Mouse (Mus musculus): Measurements from ENCODE around the gene Slc6a19. TPM values are rescaled to one million over a fixed set of nuclear protein-coding genes. Genes with fewer than 3 reads are reported as not detected.
"Not testable (repeated sequence)": the region's sequence is repeated elsewhere in the genome, so short reads cannot be mapped to it uniquely, and the experiment has no call there.

Gene Slc6a19
- polyA plus RNA-seq, 1 experiment, result not detected

GRCm38 (mm10) chr13:73718225-73718624 lies 13.6 kb upstream of the Slc6a19 start:
- Histone ChIP-seq H3K4me1 (ENCODE audit: control insufficient read depth, insufficient read depth, low read length) (no peaks in the 10 kb centered on the region), H3K4me3 (ENCODE audit: insufficient read depth, low read length) (no peak overlapping the region), H3K27ac (ENCODE audit: insufficient read depth, low read depth, low read length) (no peak overlapping the region)
- TF ChIP-seq POLR2A (IDR thresholded peaks at IDR 0.05; ENCODE audit: borderline replicate concordance, low read depth, low read length) (no peak), CTCF (IDR thresholded peaks at IDR 0.05; ENCODE audit: low read depth, low read length) (no peak)

DNA sequence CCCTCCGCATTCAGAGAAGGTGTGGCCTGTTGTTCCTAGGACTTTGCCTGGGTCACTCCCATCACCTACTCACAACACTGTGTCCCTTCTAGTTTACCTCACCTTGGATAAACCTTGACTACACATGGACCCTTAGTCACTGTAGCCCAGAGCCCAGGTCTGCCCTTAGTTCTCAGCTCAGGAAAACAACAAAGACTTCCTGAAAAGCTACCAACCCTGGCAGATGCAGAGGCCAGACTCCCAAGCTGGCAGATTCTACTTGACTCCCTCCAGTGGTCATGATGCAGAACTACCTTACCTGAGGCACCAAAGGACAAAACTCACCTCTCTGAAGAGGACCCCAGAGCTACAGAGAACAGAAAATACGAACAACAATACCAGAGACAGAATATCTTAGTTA lies 9.4 kb upstream of the Slc6a19 start:
- TF ChIP-seq CTCF (IDR thresholded peaks at IDR 0.05; ENCODE audit: low read depth, low read length), result no peak
- TF ChIP-seq POLR2A (IDR thresholded peaks at IDR 0.05; ENCODE audit: borderline replicate concordance, low read depth, low read length), result no peak
- H3K27ac ChIP-seq (ENCODE audit: insufficient read depth, low read depth, low read length), result no peak overlapping the region

DNA sequence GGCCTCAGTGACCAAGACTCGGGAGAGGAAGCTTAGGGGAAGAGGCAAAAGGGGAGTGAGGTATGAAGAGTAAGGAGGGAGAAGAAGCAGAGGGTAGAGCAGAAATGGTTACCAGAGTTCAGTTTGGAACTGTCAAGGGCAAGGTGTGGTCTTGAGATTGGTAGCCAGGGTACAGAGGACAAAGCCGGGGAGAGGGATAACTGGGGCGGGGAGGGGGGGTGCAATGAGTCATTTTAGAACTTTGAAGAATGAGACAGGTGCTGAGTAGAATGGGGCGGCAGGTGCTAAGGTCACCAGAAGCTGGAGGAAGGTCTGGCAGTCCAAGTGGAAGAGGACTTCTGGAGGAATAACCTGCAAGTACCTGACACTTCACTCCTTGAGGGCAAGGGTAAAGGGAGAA lies 8.5 kb upstream of the Slc6a19 start:
- no peak for TF ChIP-seq POLR2A (IDR thresholded peaks at IDR 0.05; ENCODE audit: borderline replicate concordance, low read depth, low read length)
- TF ChIP-seq CTCF (IDR thresholded peaks at IDR 0.05; ENCODE audit: low read depth, low read length), result no peak
- no peaks in the 10 kb centered on the region for H3K4me1 ChIP-seq (ENCODE audit: control insufficient read depth, insufficient read depth, low read length)
- H3K4me3 ChIP-seq (ENCODE audit: insufficient read depth, low read length), result no peak overlapping the region
- H3K27ac ChIP-seq (ENCODE audit: insufficient read depth, low read depth, low read length), result no peak overlapping the region

More for the DNA sequence above, 9.4 kb upstream of the Slc6a19 start:
- Histone ChIP-seq H3K4me3 (ENCODE audit: insufficient read depth, low read length) (no peak overlapping the region), H3K4me1 (ENCODE audit: control insufficient read depth, insufficient read depth, low read length) (no peaks in the 10 kb centered on the region)

GRCm38 (mm10) chr13:73712228-73712627 lies 7.6 kb upstream of the Slc6a19 start:
- no peak overlapping the region for H3K4me3 ChIP-seq (ENCODE audit: insufficient read depth, low read length)
- H3K27ac ChIP-seq (ENCODE audit: insufficient read depth, low read depth, low read length), result no peak overlapping the region
- TF ChIP-seq CTCF (IDR thresholded peaks at IDR 0.05; ENCODE audit: low read depth, low read length) (no peak), POLR2A (IDR thresholded peaks at IDR 0.05; ENCODE audit: borderline replicate concordance, low read depth, low read length) (no peak)
- H3K4me1 ChIP-seq (ENCODE audit: control insufficient read depth, insufficient read depth, low read length), result no peaks in the 10 kb centered on the region

- TF ChIP-seq POLR2A (IDR thresholded peaks at IDR 0.05; ENCODE audit: borderline replicate concordance, low read depth, low read length) (no peak), CTCF (IDR thresholded peaks at IDR 0.05; ENCODE audit: low read depth, low read length) (no peak)
- Histone ChIP-seq H3K4me3 (ENCODE audit: insufficient read depth, low read length) (no peak overlapping the region), H3K27ac (ENCODE audit: insufficient read depth, low read depth, low read length) (no peak overlapping the region), H3K4me1 (ENCODE audit: control insufficient read depth, insufficient read depth, low read length) (no peaks in the 10 kb centered on the region)
These were observed 7.1 kb upstream of the Slc6a19 start for GRCm38 (mm10) chr13:73711803-73712202.

DNA sequence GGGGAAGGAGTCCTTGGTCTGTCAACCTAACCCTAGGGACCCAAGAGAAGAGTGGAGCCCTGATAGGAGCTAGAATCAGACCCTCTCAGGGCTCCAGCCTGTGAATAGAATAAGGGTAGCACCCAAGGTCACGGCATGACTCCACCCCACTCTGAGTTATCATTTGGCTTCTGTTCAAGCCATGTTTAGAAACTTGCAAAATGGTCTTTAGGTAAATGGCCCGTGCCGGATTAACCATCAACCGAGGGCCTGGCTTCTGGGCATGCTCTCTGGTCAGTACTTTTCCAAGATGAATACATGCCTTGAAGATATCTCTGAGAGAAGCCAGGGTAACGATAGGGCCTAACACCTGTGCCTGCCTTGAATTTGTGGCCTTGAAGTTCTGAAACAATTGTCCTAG lies 6.6 kb upstream of the Slc6a19 start:
- H3K27ac ChIP-seq (ENCODE audit: insufficient read depth, low read depth, low read length), result no peak overlapping the region
- H3K4me1 ChIP-seq (ENCODE audit: control insufficient read depth, insufficient read depth, low read length), result no peaks in the 10 kb centered on the region
- H3K4me3 ChIP-seq (ENCODE audit: insufficient read depth, low read length), result no peak overlapping the region
- TF ChIP-seq CTCF (IDR thresholded peaks at IDR 0.05; ENCODE audit: low read depth, low read length) (no peak), POLR2A (IDR thresholded peaks at IDR 0.05; ENCODE audit: borderline replicate concordance, low read depth, low read length) (no peak)

DNA sequence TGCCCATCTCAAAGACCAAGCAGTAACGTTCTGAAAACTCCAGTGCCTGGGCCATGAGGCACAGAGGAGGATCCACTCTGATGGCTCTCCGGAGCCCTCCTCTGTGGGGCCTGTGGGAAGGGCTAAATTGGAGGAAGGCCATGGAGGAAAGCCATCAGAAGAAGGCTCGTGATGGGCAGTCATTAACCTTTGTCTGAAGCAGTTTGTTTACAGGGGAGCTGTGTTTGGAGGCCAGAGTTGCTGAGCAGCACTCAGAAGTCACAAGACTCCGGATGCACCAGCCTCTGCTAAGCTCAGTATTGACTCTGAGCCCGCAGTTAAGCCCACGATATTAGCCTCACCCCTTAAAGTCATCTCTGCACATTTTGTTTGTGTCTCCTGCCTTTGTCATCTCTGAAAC lies 4.8 kb upstream of the Slc6a19 start:
- Histone ChIP-seq H3K4me1 (ENCODE audit: control insufficient read depth, insufficient read depth, low read length) (no peaks in the 10 kb centered on the region), H3K4me3 (ENCODE audit: insufficient read depth, low read length) (no peak overlapping the region), H3K27ac (ENCODE audit: insufficient read depth, low read depth, low read length) (no peak overlapping the region)
- TF ChIP-seq POLR2A (IDR thresholded peaks at IDR 0.05; ENCODE audit: borderline replicate concordance, low read depth, low read length), result no peak
- TF ChIP-seq CTCF (IDR thresholded peaks at IDR 0.05; ENCODE audit: low read depth, low read length), result no peak

DNA sequence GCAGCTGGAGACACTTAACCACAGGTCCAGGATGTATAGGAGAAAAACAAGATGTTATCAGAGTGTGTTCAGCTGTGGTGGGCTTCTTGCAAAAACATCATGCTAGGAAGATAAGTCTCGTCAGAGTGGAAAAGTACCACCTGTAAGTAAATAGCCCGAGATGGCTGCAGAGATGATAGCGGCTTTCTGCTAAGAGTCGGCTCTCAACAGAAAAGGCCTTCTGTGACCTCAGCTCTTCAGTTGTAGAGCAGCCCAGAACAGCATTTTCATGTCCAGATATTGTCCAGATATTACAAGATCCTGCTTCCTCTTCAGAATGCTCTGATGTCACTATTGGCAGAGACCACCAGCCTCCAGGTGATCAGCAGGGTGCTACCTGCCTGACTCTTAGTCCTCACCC lies 1.2 kb downstream of the Slc6a19 start:
- H3K4me3 ChIP-seq (ENCODE audit: insufficient read depth, low read length); H3K27ac ChIP-seq (ENCODE audit: insufficient read depth, low read depth, low read length); H3K4me1 ChIP-seq (ENCODE audit: control insufficient read depth, insufficient read depth, low read length): not testable (repeated sequence)

DNA sequence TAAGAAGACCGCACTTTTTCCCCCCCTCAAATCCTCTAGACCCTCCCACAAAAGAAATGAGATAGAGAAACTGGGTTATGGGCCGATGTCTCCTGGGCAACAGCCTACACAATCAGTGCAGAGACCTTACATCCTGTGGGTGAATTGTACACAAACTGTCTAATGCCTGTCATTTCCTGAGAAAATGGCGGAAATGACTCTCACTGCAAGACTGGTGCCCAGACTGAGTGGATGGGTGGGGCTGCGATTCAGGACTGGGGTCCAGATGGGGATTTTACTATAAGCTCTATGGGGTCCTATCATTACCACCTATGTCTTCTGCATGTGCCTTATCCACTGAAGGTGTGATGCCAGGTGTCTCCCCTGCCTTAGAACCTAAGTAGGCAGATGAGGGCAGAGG lies 1.9 kb downstream of the Slc6a19 start:
- Histone ChIP-seq H3K4me1 (ENCODE audit: control insufficient read depth, insufficient read depth, low read length) (no peaks in the 10 kb centered on the region), H3K27ac (ENCODE audit: insufficient read depth, low read depth, low read length) (no peak overlapping the region), H3K4me3 (ENCODE audit: insufficient read depth, low read length) (no peak overlapping the region)
- TF ChIP-seq POLR2A (IDR thresholded peaks at IDR 0.05; ENCODE audit: borderline replicate concordance, low read depth, low read length), result no peak
- no peak for TF ChIP-seq CTCF (IDR thresholded peaks at IDR 0.05; ENCODE audit: low read depth, low read length)

GRCm38 (mm10) chr13:73701161-73701883 lies 3.3 kb downstream of the Slc6a19 start:
- TF ChIP-seq CTCF (IDR thresholded peaks at IDR 0.05; ENCODE audit: low read depth, low read length), result no peak
- TF ChIP-seq POLR2A (IDR thresholded peaks at IDR 0.05; ENCODE audit: borderline replicate concordance, low read depth, low read length), result no peak
- no peak overlapping the region for H3K4me3 ChIP-seq (ENCODE audit: insufficient read depth, low read length)
- H3K27ac ChIP-seq (ENCODE audit: insufficient read depth, low read depth, low read length), result no peak overlapping the region
- no peaks in the 10 kb centered on the region for H3K4me1 ChIP-seq (ENCODE audit: control insufficient read depth, insufficient read depth, low read length)

DNA sequence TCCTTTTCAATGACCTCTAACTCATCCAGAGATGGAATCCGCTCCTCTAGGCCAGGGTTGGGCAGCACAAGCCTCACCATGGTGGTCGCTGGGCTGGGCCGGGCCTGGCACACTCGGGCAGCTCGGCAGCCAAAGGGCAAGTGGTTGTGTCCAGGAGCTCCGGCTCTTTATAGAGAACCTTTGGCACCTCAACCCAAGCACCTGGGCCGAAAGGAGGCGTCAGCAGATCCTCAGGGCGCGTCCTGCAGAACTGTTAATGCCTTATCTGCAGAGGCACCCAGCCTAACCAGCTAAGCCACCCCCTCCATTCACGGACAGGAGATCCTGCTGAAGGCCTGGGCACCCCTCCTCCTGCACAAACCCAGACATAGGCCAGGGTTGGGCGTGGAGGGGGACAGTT lies 4.1 kb downstream of the Slc6a19 start:
- Histone ChIP-seq H3K4me1 (ENCODE audit: control insufficient read depth, insufficient read depth, low read length) (no peaks in the 10 kb centered on the region), H3K27ac (ENCODE audit: insufficient read depth, low read depth, low read length) (no peak overlapping the region), H3K4me3 (ENCODE audit: insufficient read depth, low read length) (no peak overlapping the region)
- TF ChIP-seq POLR2A (IDR thresholded peaks at IDR 0.05; ENCODE audit: borderline replicate concordance, low read depth, low read length) (no peak), CTCF (IDR thresholded peaks at IDR 0.05; ENCODE audit: low read depth, low read length) (no peak)

Data from bone marrow macrophage, adult 2 months (primary cell).